Mouse (Mus musculus) stomach, postnatal 0 days (tissue): Measurements from ENCODE around the gene Rab11fip4.

Source experiments
- CTCF ChIP-seq: IDR thresholded peaks from 2 replicates; pipeline ENCODE4 v1.5.1; 2016; ENCODE audit warnings: antibody characterized with exemption, low read depth, mild to moderate bottlenecking, moderate library complexity
- EP300 ChIP-seq: optimal IDR thresholded peaks from 2 replicates; pipeline ENCODE3; 2016; ENCODE audit warnings: antibody characterized with exemption

GRCm38 (mm10) chr11:79731476-79731875 lies 140.5 kb downstream of the Rab11fip4 start:
- TF ChIP-seq CTCF = no peak
- TF ChIP-seq EP300 = no peak
